Mouse (Mus musculus) MEL (cell line): ENCODE data around the gene Gk5. TPM values are rescaled to one million over a fixed set of nuclear protein-coding genes. Genes with fewer than 3 reads are reported as not detected.

Source experiments
- DNase-seq: peaks from one replicate; pipeline ENCODE4 v3.0.0; 2011; ENCODE audit warnings: low read depth, low spot score
- H3K27ac ChIP-seq: 2 replicates; pipeline ENCODE4 v1.5.1; 2012; ENCODE audit warnings: low read depth, mild to moderate bottlenecking, control low read depth, low read length, moderate library complexity; ENCODE audit not compliant: control insufficient read depth
- H3K27me3 ChIP-seq, 2 experiments: fragments of 150-350 bp in 1 of 2; sonication (generic) in 1 of 2; 2 replicates each; pipeline ENCODE4 v1.6.1; 2012; ENCODE audit warnings: low read length in 2 of 2, mild to moderate bottlenecking in 2 of 2, improper control_type of control experiment in 1 of 2, moderate library complexity in 1 of 2; ENCODE audit not compliant: insufficient read depth in 2 of 2, control insufficient read depth in 1 of 2
- H3K36me3 ChIP-seq, 2 experiments: 2 replicates each; pipeline ENCODE4 v1.6.1; 2012 to 2014; ENCODE audit warnings: low read length in 2 of 2, improper control_type of control experiment in 1 of 2, inconsistent platforms in 1 of 2, mild to moderate bottlenecking in 1 of 2; ENCODE audit not compliant: insufficient read depth in 2 of 2, control insufficient read depth in 1 of 2
- H3K4me1 ChIP-seq, 2 experiments: fragments of 150-350 bp in 1 of 2; sonication (generic) in 1 of 2; 2 replicates each; pipeline ENCODE4 v1.6.1; 2012; ENCODE audit warnings: low read length in 2 of 2, improper control_type of control experiment in 1 of 2, mild to moderate bottlenecking in 1 of 2; ENCODE audit not compliant: insufficient read depth in 2 of 2, control insufficient read depth in 1 of 2
- H3K4me3 ChIP-seq, 2 experiments: fragments of 150-350 bp in 1 of 2; sonication (generic) in 1 of 2; 2 replicates each; pipeline ENCODE4 v1.5.1; 2012; ENCODE audit warnings: low read depth in 2 of 2, low read length in 2 of 2, mild to moderate bottlenecking in 2 of 2, moderate library complexity in 2 of 2, control low read depth in 1 of 2, improper control_type of control experiment in 1 of 2; ENCODE audit not compliant: control insufficient read depth in 1 of 2, insufficient read depth in 1 of 2
- H3K79me2 ChIP-seq: 2 replicates; pipeline ENCODE4 v1.6.1; 2012; ENCODE audit warnings: mild to moderate bottlenecking, low read length, moderate library complexity; ENCODE audit not compliant: control insufficient read depth, poor library complexity, insufficient read depth
- H3K9ac ChIP-seq: 2 replicates; pipeline ENCODE4 v1.6.1; 2012; ENCODE audit warnings: low read depth, mild to moderate bottlenecking, control low read depth, low read length, moderate library complexity; ENCODE audit not compliant: control insufficient read depth, poor library complexity, severe bottlenecking
- H3K9me3 ChIP-seq: fragments of 150-350 bp; sonication (generic); replicated peaks from 2 replicates; pipeline ENCODE4 v1.6.1; 2012; ENCODE audit warnings: mild to moderate bottlenecking, low read length, improper control_type of control experiment, moderate library complexity; ENCODE audit not compliant: insufficient read depth
- BHLHE40 ChIP-seq: IDR thresholded peaks from 2 replicates; pipeline ENCODE4 v1.6.1; 2012; ENCODE audit warnings: low read depth, mild to moderate bottlenecking, inconsistent platforms, low read length, improper control_type of control experiment, borderline replicate concordance
- CHD1 ChIP-seq: IDR thresholded peaks from 2 replicates; pipeline ENCODE4 v1.6.1; 2012; ENCODE audit warnings: low read depth, mild to moderate bottlenecking, inconsistent platforms, low read length, improper control_type of control experiment
- CTCF ChIP-seq, 3 experiments: IDR thresholded peaks in 2 of 3; conservative IDR thresholded peaks in 1 of 3; 2 replicates each; pipeline ENCODE4 v1.5.1; 2011 to 2012; ENCODE audit warnings: low read length in 3 of 3, low read depth in 2 of 3, mild to moderate bottlenecking in 2 of 3, improper control_type of control experiment in 1 of 3, inconsistent platforms in 1 of 3, mixed read lengths in 1 of 3, moderate library complexity in 1 of 3; ENCODE audit not compliant: control insufficient read depth in 1 of 3, insufficient read depth in 1 of 3, poor library complexity in 1 of 3, severe bottlenecking in 1 of 3
- E2F4 ChIP-seq: IDR thresholded peaks from 2 replicates; pipeline ENCODE4 v1.6.1; 2011; ENCODE audit warnings: low read depth, low read length, improper control_type of control experiment, borderline replicate concordance
- ELF1 ChIP-seq: IDR thresholded peaks from 2 replicates; pipeline ENCODE4 v1.6.1; 2014; ENCODE audit warnings: low read depth, mild to moderate bottlenecking, inconsistent platforms, low read length, improper control_type of control experiment, moderate library complexity
- GABPA ChIP-seq: IDR thresholded peaks from 2 replicates; pipeline ENCODE4 v1.6.1; 2012; ENCODE audit warnings: low read depth, mild to moderate bottlenecking, inconsistent platforms, low read length, improper control_type of control experiment, moderate library complexity
- GATA1 ChIP-seq: IDR thresholded peaks from 2 replicates; pipeline ENCODE4 v1.6.1; 2011; ENCODE audit warnings: low read depth, low read length, improper control_type of control experiment
- HCFC1 ChIP-seq: IDR thresholded peaks from 2 replicates; pipeline ENCODE4 v1.6.1; 2012; ENCODE audit warnings: low read depth, mild to moderate bottlenecking, inconsistent platforms, low read length, improper control_type of control experiment, moderate library complexity
- MAX ChIP-seq: IDR thresholded peaks from 2 replicates; pipeline ENCODE4 v1.6.1; 2011; ENCODE audit warnings: low read length, improper control_type of control experiment
- MEF2A ChIP-seq: IDR thresholded peaks from 2 replicates; pipeline ENCODE4 v1.6.1; 2014; ENCODE audit warnings: low read depth, mild to moderate bottlenecking, inconsistent platforms, low read length, improper control_type of control experiment; ENCODE audit not compliant: poor library complexity, insufficient replicate concordance, severe bottlenecking; ENCODE audit errors: extremely low read depth
- MYB ChIP-seq: IDR thresholded peaks from 2 replicates; pipeline ENCODE4 v1.6.1; 2011; ENCODE audit warnings: mild to moderate bottlenecking, low read depth, low read length, improper control_type of control experiment
- POLR2A ChIP-seq, 2 experiments: IDR thresholded peaks; 2 replicates each; pipeline ENCODE4 v1.6.1; 2011 to 2012; ENCODE audit warnings: low read length in 2 of 2, mild to moderate bottlenecking in 2 of 2, control low read depth in 1 of 2, improper control_type of control experiment in 1 of 2, low read depth in 1 of 2, moderate library complexity in 1 of 2; ENCODE audit not compliant: control insufficient read depth in 1 of 2, insufficient read depth in 1 of 2, poor library complexity in 1 of 2
- POLR2AphosphoS2 ChIP-seq: IDR thresholded peaks from 2 replicates; pipeline ENCODE4 v1.6.1; 2011; ENCODE audit warnings: low read length, improper control_type of control experiment
- RAD21 ChIP-seq: IDR thresholded peaks from 2 replicates; pipeline ENCODE4 v1.6.1; 2011; ENCODE audit warnings: mild to moderate bottlenecking, low read depth, low read length, improper control_type of control experiment
- SIN3A ChIP-seq: IDR thresholded peaks from 2 replicates; pipeline ENCODE4 v1.6.1; 2012; ENCODE audit warnings: low read length, improper control_type of control experiment, inconsistent platforms
- SMC3 ChIP-seq: IDR thresholded peaks from 2 replicates; pipeline ENCODE4 v1.6.1; 2011; ENCODE audit warnings: low read depth, low read length, improper control_type of control experiment
- TBP ChIP-seq: IDR thresholded peaks from 2 replicates; pipeline ENCODE4 v1.8.0; 2011; ENCODE audit warnings: low read depth, low read length, improper control_type of control experiment
- ZC3H11A ChIP-seq: IDR thresholded peaks from 2 replicates; pipeline ENCODE4 v1.6.1; 2012; ENCODE audit warnings: low read depth, mild to moderate bottlenecking, inconsistent platforms, low read length, improper control_type of control experiment
- ZKSCAN1 ChIP-seq: IDR thresholded peaks from 2 replicates; pipeline ENCODE4 v1.6.1; 2012; ENCODE audit warnings: low read depth, mild to moderate bottlenecking, inconsistent platforms, low read length, improper control_type of control experiment, moderate library complexity
- ZMIZ1 ChIP-seq: IDR thresholded peaks from 2 replicates; pipeline ENCODE4 v1.6.1; 2012; ENCODE audit warnings: low read depth, mild to moderate bottlenecking, inconsistent platforms, low read length, improper control_type of control experiment, moderate library complexity
- polyA plus RNA-seq, 2 experiments: library from polyadenylated mRNA; stranded (reverse) in 1 of 2; unstranded in 1 of 2; fragments of >175 nt in 1 of 2; fragments of >200 nt in 1 of 2; gene quantifications; 2 replicates each; pipeline versions ENCODE4 v1.2.1 to v1.2.4; 2012; ENCODE audit warnings: low replicate concordance in 2 of 2, low read depth in 1 of 2; ENCODE audit not compliant: insufficient read length in 2 of 2, insufficient read depth in 1 of 2, missing spikeins in 1 of 2
- total RNA-seq: library from RNA; depleted of rRNA; stranded (reverse); fragments of 300-350 nt; gene quantifications from 2 replicates; pipeline ENCODE4 v1.2.3, GENCODE M21; 2012

Gene Gk5
- total and polyA plus RNA-seq, 3 experiments: 4.0 to 6.2 TPM; not detected in 1

GRCm38 (mm10) chr9:96167168-96167585 is 48.0 kb downstream of the Gk5 start:
- peak; percentile 74 for DNase-seq
- Histone ChIP-seq H3K36me3 (peaks cover 0 to 7% of the 10 kb centered on the region in 2 experiments; a peak in 2 of 4 replicates), H3K9ac (no peak overlapping the region), H3K79me2 (no peaks in the 10 kb centered on the region), H3K27ac (no peak overlapping the region), H3K4me3 (no peak overlapping the region), H3K4me1 (peaks cover 3 to 10% of the 10 kb centered on the region in 2 experiments; a peak in 3 of 4 replicates), H3K9me3 (no peaks in the 10 kb centered on the region), H3K27me3 (no peaks in the 10 kb centered on the region)
- TF ChIP-seq ZMIZ1 (no peak), GABPA (no peak), CHD1 (no peak), MYB (no peak), GATA1 (peak; percentile 56; the same call in 1 of the 2 replicates), CTCF (IDR thresholded peaks at IDR 0.05 in 2 of 3, conservative IDR thresholded peaks at IDR 0.05 in 1 of 3; ENCODE audit: control insufficient read depth in 1 of 3, insufficient read depth in 1 of 3, low read depth in 2 of 3, low read length in 3 of 3, poor library complexity in 1 of 3, severe bottlenecking in 1 of 3) (peak; percentile 89 to 99 (median 92)), MAX (no peak), TBP (no peak), POLR2A (IDR thresholded peaks at IDR 0.05; ENCODE audit: control insufficient read depth in 1 of 2, insufficient read depth in 1 of 2, low read depth in 1 of 2, low read length in 2 of 2, poor library complexity in 1 of 2) (no peak), MEF2A (no peak), SIN3A (no peak), HCFC1 (no peak), BHLHE40 (no peak), ZKSCAN1 (no peak), SMC3 (peak; percentile 88), POLR2AphosphoS2 (no peak), RAD21 (peak; percentile 66), ELF1 (no peak), E2F4 (no peak), ZC3H11A (peak; percentile 53)
- TF ChIP-seq, all 39 proteins: peak for 5

GRCm38 (mm10) chr9:96170600-96170999 is 51.4 kb downstream of the Gk5 start:
- H3K27me3 ChIP-seq: no peaks in the 10 kb centered on the region
- no peaks in the 10 kb centered on the region for H3K9me3 ChIP-seq
- H3K27ac ChIP-seq: no peak overlapping the region
- H3K4me1 ChIP-seq: peaks cover 3 to 10% of the 10 kb centered on the region in 2 experiments; a peak in 3 of 4 replicates
- peaks cover 0 to 7% of the 10 kb centered on the region in 2 experiments; a peak in 2 of 4 replicates for H3K36me3 ChIP-seq
- peak; percentile 35; the same call in 1 of the 2 replicates for TF ChIP-seq SIN3A
- no peak for TF ChIP-seq CHD1
- H3K4me3 ChIP-seq: no peak overlapping the region
- no peak overlapping the region for H3K9ac ChIP-seq
- DNase-seq: peak; percentile 84
- no peaks in the 10 kb centered on the region for H3K79me2 ChIP-seq
